Mouse (Mus musculus): ENCODE data around the gene Tmem63b.

Tmem63b gene

GRCm38 (mm10) chr17:45703187-45703586, 16.5 kb upstream of the Tmem63b start:
- no peak for DNase-seq

GRCm38 (mm10) chr17:45702254-45702653, 15.5 kb upstream of the Tmem63b start:
- DNase-seq = peak; percentile 64 to 78

GRCm38 (mm10) chr17:45701236-45701591, 14.5 kb upstream of the Tmem63b start:
- no peak for DNase-seq

- DNase-seq = peak; percentile 37 to 72
These were observed 14.0 kb upstream of the Tmem63b start for GRCm38 (mm10) chr17:45700496-45701235.

- DNase-seq = no peak
These were observed 12.5 kb upstream of the Tmem63b start for GRCm38 (mm10) chr17:45699039-45699740.

- DNase-seq = no peak
These were observed 11.7 kb upstream of the Tmem63b start for GRCm38 (mm10) chr17:45698368-45698767.

GRCm38 (mm10) chr17:45696981-45697380, 10.3 kb upstream of the Tmem63b start:
- DNase-seq = no peak

GRCm38 (mm10) chr17:45695227-45696120, 8.8 kb upstream of the Tmem63b start:
- DNase-seq = no peak

- DNase-seq = peak; percentile 49 to 87
These were observed 7.3 kb upstream of the Tmem63b start for GRCm38 (mm10) chr17:45693812-45694565.

- DNase-seq = no peak
These were observed 5.5 kb upstream of the Tmem63b start for GRCm38 (mm10) chr17:45692159-45692558.

GRCm38 (mm10) chr17:45690044-45690443, 3.3 kb upstream of the Tmem63b start:
- DNase-seq = no peak

GRCm38 (mm10) chr17:45689120-45689519, 2.4 kb upstream of the Tmem63b start:
- DNase-seq = peak in 1 of 2 experiments; percentile 28

- peak; percentile 94 for DNase-seq
These were observed 549 bp downstream of the Tmem63b start, which contains the start of gene Mrpl14 for GRCm38 (mm10) chr17:45686093-45686619. TSS of gene Mrpl14 (plus strand) at chr17:45686322.

- peak; percentile 61 to 63 for DNase-seq
These were observed 1.3 kb downstream of the Tmem63b start for GRCm38 (mm10) chr17:45685171-45686092.

GRCm38 (mm10) chr17:45684667-45685131, 2.0 kb downstream of the Tmem63b start:
- DNase-seq = peak in 1 of 2 experiments; percentile 26

GRCm38 (mm10) chr17:45682843-45683242, 3.9 kb downstream of the Tmem63b start:
- peak in 1 of 2 experiments; percentile 23 for DNase-seq

- peak; percentile 23 to 45 for DNase-seq
These were observed 5.1 kb downstream of the Tmem63b start for GRCm38 (mm10) chr17:45681588-45681987.

- DNase-seq = peak; percentile 66 to 71
These were observed 6.2 kb downstream of the Tmem63b start for GRCm38 (mm10) chr17:45680391-45680980.

GRCm38 (mm10) chr17:45678106-45678505, 8.6 kb downstream of the Tmem63b start:
- DNase-seq = peak; percentile 36 to 77

- DNase-seq = no peak
These were observed 14.1 kb downstream of the Tmem63b start for GRCm38 (mm10) chr17:45672598-45672997.
